Mouse (Mus musculus): ENCODE results near the gene Afmid.

DNA sequence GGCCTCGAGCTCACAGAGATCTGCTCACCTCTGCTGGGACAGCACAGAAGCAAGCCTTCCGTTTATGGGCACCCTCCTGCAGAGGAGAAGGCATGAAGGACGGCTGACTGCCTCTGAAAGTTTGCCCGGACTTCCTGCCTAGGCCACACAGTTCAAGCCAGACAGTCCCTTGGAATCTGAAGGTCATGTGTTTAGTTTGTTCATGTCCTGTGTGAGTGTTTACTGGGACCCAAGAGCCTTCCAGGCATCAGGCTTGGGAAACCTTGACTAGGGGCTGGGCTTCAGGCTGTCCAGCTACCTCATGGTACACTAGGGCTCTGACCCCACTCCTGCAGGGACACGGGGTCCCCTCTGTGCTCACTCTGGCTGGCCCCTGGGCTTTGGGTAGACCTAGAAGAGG is 60.3 kb downstream of the Afmid start:
- TF ChIP-seq CTCF (IDR thresholded peaks at IDR 0.05; ENCODE audit: low read depth) (no peak), EP300 (IDR thresholded peaks at IDR 0.05; ENCODE audit: low read depth) (no peak)
